Mouse (Mus musculus): ENCODE results near the gene Klrd1.
"Not testable (repeated sequence)": the region's sequence is repeated elsewhere in the genome, so short reads cannot be mapped to it uniquely, and the experiment has no call there.

The Klrd1 gene
- long read RNA-seq, experiment 1, partial matches to known transcripts: 0 of 2 reads
- long read RNA-seq, experiment 1, other reads (novel, unspliced or antisense): 1 of 2 reads
- long read RNA-seq, experiment 2: 0 reads

- intact Hi-C loops (cut with DNase I): no loop called here
Measured at GRCm38 (mm10) chr6:129591508-129591907, at the start of gene Klrd1. TSS of gene Klrd1 (plus strand) at chr6:129591782.

GRCm38 (mm10) chr6:129541931-129542330 lies 49.7 kb upstream of the Klrd1 start:
- intact Hi-C loops (cut with DNase I): no loop called here

- intact Hi-C loops (cut with DNase I): no loop called here
Measured at GRCm38 (mm10) chr6:129542540-129542939, 49.0 kb upstream of the Klrd1 start.

- intact Hi-C loops (cut with DNase I): no loop called here
Measured at GRCm38 (mm10) chr6:129543709-129544606, 47.6 kb upstream of the Klrd1 start.

- intact Hi-C loops (cut with DNase I): no loop called here
Measured at GRCm38 (mm10) chr6:129547277-129547676, 44.3 kb upstream of the Klrd1 start.

GRCm38 (mm10) chr6:129548009-129548408 lies 43.6 kb upstream of the Klrd1 start:
- intact Hi-C loops (cut with DNase I): no loop called here

GRCm38 (mm10) chr6:129557298-129558023 lies 34.1 kb upstream of the Klrd1 start:
- intact Hi-C loops (cut with DNase I): loop anchor here (2.0 kb wide), 2 partner anchors 39 to 163 kb away; no protein-coding TSS in a partner anchor

- intact Hi-C loops (cut with DNase I): loop anchor here (2.0 kb wide), 2 partner anchors 40 to 164 kb away; no protein-coding TSS in a partner anchor
Measured at GRCm38 (mm10) chr6:129558946-129559640, 32.5 kb upstream of the Klrd1 start.

- intact Hi-C loops (cut with DNase I): loop anchor here (2.0 kb wide), 2 partner anchors 41 to 165 kb away; no protein-coding TSS in a partner anchor
Measured at GRCm38 (mm10) chr6:129559641-129560027, 31.9 kb upstream of the Klrd1 start.

GRCm38 (mm10) chr6:129565257-129565656 lies 26.3 kb upstream of the Klrd1 start:
- intact Hi-C loops (cut with DNase I): no loop called here

GRCm38 (mm10) chr6:129575315-129575714 lies 16.3 kb upstream of the Klrd1 start:
- intact Hi-C loops (cut with DNase I): loop anchor here (10.0 kb wide), 1 partner anchor 1779 kb away; the partner anchor contains the start of gene Styk1

GRCm38 (mm10) chr6:129577605-129578004 lies 14.0 kb upstream of the Klrd1 start, which contains the start of gene Klre1:
TSS of gene Klre1 (plus strand) at chr6:129577905.
- intact Hi-C loops (cut with DNase I): loop anchor here (10.0 kb wide), 1 partner anchor 1777 kb away; the partner anchor contains the start of gene Styk1

GRCm38 (mm10) chr6:129581274-129581673 lies 10.3 kb upstream of the Klrd1 start:
- intact Hi-C loops (cut with DNase I): loop anchor here (10.0 kb wide), 1 partner anchor 244 kb away; no protein-coding TSS in a partner anchor

GRCm38 (mm10) chr6:129581896-129582295 lies 9.7 kb upstream of the Klrd1 start:
- intact Hi-C loops (cut with DNase I): loop anchor here (10.0 kb wide), 1 partner anchor 243 kb away; no protein-coding TSS in a partner anchor

GRCm38 (mm10) chr6:129583014-129583413 lies 8.6 kb upstream of the Klrd1 start:
- intact Hi-C loops (cut with DNase I): loop anchor here (10.0 kb wide), 1 partner anchor 242 kb away; no protein-coding TSS in a partner anchor

- intact Hi-C loops (cut with DNase I): no loop called here
Measured at GRCm38 (mm10) chr6:129608372-129608771, 16.8 kb downstream of the Klrd1 start.

GRCm38 (mm10) chr6:129623735-129624134 lies 32.2 kb downstream of the Klrd1 start, which contains the start of gene Klrk1:
TSS of gene Klrk1 (minus strand) at chr6:129623864.
- intact Hi-C loops (cut with DNase I): no loop called here

GRCm38 (mm10) chr6:129631046-129631445 lies 39.5 kb downstream of the Klrd1 start:
- intact Hi-C loops (cut with DNase I): not testable (repeated sequence)

- intact Hi-C loops (cut with DNase I): not testable (repeated sequence)
Measured at GRCm38 (mm10) chr6:129643237-129643636, 51.7 kb downstream of the Klrd1 start, which contains the start of gene Klrc3. TSS of gene Klrc3 (minus strand) at chr6:129643337.

- intact Hi-C loops (cut with DNase I): not testable (repeated sequence)
Measured at GRCm38 (mm10) chr6:129644054-129644453, 52.5 kb downstream of the Klrd1 start.

Measured in adrenal gland (tissue).